Mouse (Mus musculus): ENCODE measurements around the gene Fgf7.

- TF ChIP-seq CTCF (conservative IDR thresholded peaks at IDR 0.05; ENCODE audit: low read length) (no peak), POU5F1 (IDR thresholded peaks at IDR 0.05; ENCODE audit: borderline replicate concordance, low read length) (no peak)
Measured at GRCm38 (mm10) chr2:126006742-126007141, 27.7 kb upstream of the Fgf7 start.

Measured in E14TG2a.4 (cell line).